Mouse (Mus musculus) inflammation-experienced regulatory T-cells (primary cell): ENCODE results near the gene Olfr101. TPM values are rescaled to one million over a fixed set of nuclear protein-coding genes. Genes with fewer than 3 reads are reported as not detected.

Experiments
- polyA plus RNA-seq, 2 experiments: library from polyadenylated mRNA; unstranded; fragments of 100-300 nt; shearing (Covaris generic); gene quantifications; one replicate each; pipeline ENCODE4 v1.2.1; 2017

Gene Olfr101
- polyA plus RNA-seq: under 1 TPM in 1 of 2 experiments, not detected in 1; 0.34 TPM

GRCm38 (mm10) chr17:37304213-37304612, at the start of gene Olfr101:
Gene Olfr101, minus strand, starts transcription at chr17:37304313.

GRCm38 (mm10) chr17:37339598-37339997, 35.5 kb upstream of the Olfr101 start, which contains the start of gene Olfr103:
Gene Olfr103, minus strand, starts transcription at chr17:37339698.

GRCm38 (mm10) chr17:37316954-37317353, 12.8 kb upstream of the Olfr101 start, which contains the start of gene Olfr102:
Gene Olfr102, minus strand, starts transcription at chr17:37317054.

GRCm38 (mm10) chr17:37283360-37283759, 20.8 kb downstream of the Olfr101 start, which contains the start of gene Olfr99:
Gene Olfr99, minus strand, starts transcription at chr17:37283460.

GRCm38 (mm10) chr17:37270058-37270701, 33.9 kb downstream of the Olfr101 start, which contains the start of gene H2-M3:
Gene H2-M3, plus strand, starts transcription at chr17:37270220.

GRCm38 (mm10) chr17:37263626-37264025, 40.5 kb downstream of the Olfr101 start, which contains the start of gene Olfr98:
Gene Olfr98, minus strand, starts transcription at chr17:37263749.

Other genes starting within 250 kb of the Olfr101 start
- under 1 TPM; 0.16 to 0.42 TPM for gene Olfr90, start 215.8 kb downstream of the Olfr101 start, polyA plus RNA-seq
- gene Olfr91, start 206.0 kb downstream of the Olfr101 start, polyA plus RNA-seq: under 1 TPM; 0.10 to 0.13 TPM
- gene Olfr92, start 184.2 kb downstream of the Olfr101 start, polyA plus RNA-seq: under 1 TPM in 1 of 2 experiments, not detected in 1; 0.13 TPM
- not detected for gene Olfr93, start 142.8 kb downstream of the Olfr101 start, polyA plus RNA-seq
- gene Ubd, start 110.4 kb downstream of the Olfr101 start, polyA plus RNA-seq: 1 to 10 TPM in 1 of 2 experiments, under 1 TPM in 1; 0.17 to 2.7 TPM
- not detected for gene Olfr94, start 103.3 kb downstream of the Olfr101 start, polyA plus RNA-seq
- not detected for gene Olfr95, start 91.2 kb downstream of the Olfr101 start, polyA plus RNA-seq
- gene Olfr96, start 84.2 kb downstream of the Olfr101 start, polyA plus RNA-seq: under 1 TPM; 0.19 to 0.78 TPM
- gene Olfr97, start 67.0 kb downstream of the Olfr101 start, polyA plus RNA-seq: not detected
- gene Olfr98, start 40.6 kb downstream of the Olfr101 start, polyA plus RNA-seq: under 1 TPM in 1 of 2 experiments, not detected in 1; 0.33 TPM
- gene H2-M3, start 34.1 kb downstream of the Olfr101 start, polyA plus RNA-seq: 100 to 1,000 TPM; 103 to 115 TPM
- gene Olfr99, start 20.9 kb downstream of the Olfr101 start, polyA plus RNA-seq: 1 to 10 TPM; 2.4 to 4.4 TPM
- gene Olfr102, start 12.7 kb upstream of the Olfr101 start, polyA plus RNA-seq: 1 to 10 TPM in 1 of 2 experiments, under 1 TPM in 1; 0.46 to 1.3 TPM
- gene Olfr103, start 35.4 kb upstream of the Olfr101 start, polyA plus RNA-seq: not detected
- not detected for gene Olfr104-ps, start 55.3 kb upstream of the Olfr101 start, polyA plus RNA-seq
- gene Olfr105-ps, start 74.7 kb upstream of the Olfr101 start, polyA plus RNA-seq: under 1 TPM in 1 of 2 experiments, not detected in 1; 0.12 TPM
- not detected for gene Olfr106-ps, start 86.1 kb upstream of the Olfr101 start, polyA plus RNA-seq
- gene Olfr107, start 94.9 kb upstream of the Olfr101 start, polyA plus RNA-seq: under 1 TPM; 0.05 to 0.44 TPM
- not detected for gene Olfr108, start 141.2 kb upstream of the Olfr101 start, polyA plus RNA-seq
- gene Olfr109, start 154.6 kb upstream of the Olfr101 start, polyA plus RNA-seq: under 1 TPM; 0.02 to 0.33 TPM
- 1 to 10 TPM in 1 of 2 experiments, not detected in 1; 1.2 TPM for gene H2-M2, start 179.2 kb upstream of the Olfr101 start, polyA plus RNA-seq
- gene Olfr110, start 188.2 kb upstream of the Olfr101 start, polyA plus RNA-seq: not detected
- not detected for gene Olfr111, start 203.7 kb upstream of the Olfr101 start, polyA plus RNA-seq